Mouse (Mus musculus): ENCODE measurements at regions not wholly inside any gene's neighbourhood (a gene's known extent, or its start where the extent isn't known, plus 50 kb on each side); places are given as distances from the start of the nearest gene placed in this dataset.

DNA sequence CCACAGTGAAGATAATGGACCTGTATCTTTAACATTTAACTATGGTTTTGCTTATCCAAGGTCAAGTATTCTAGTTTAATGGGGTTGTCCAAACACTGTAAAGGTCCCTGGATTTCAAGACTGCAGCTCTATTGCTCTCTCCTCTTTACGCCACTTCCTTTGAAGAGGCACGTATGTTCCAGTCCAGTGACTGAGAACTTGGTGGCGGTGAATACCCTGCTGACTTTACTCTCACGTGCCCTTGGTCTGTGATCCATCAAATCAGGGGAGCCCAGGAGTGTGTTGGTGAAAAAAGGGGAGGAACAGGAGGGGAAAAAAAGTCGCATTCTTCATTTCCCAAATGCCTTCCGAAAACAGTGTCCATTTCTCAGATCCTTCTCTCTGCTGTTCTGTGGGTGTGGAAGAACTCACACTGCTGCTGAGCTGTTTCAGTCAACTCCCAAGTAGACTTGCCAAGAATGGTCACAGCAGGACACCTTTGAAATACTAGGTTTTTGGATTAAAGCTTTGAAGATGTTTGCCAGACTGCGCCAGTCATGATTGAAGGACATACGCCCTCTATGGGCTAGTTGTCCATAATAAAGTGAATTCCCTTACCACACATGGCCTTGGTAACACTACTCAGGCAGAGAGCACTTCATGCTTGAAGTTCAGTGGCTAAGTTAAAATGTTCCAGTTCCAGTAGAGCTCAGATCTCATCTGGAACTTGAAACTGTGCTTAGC is 136.1 kb upstream of the Cdkn2b start:
- Histone ChIP-seq H3K9ac (ENCODE audit: low read depth, low read length, severe bottlenecking) (no peak overlapping the region), H3K36me3 (ENCODE audit: control insufficient read depth, insufficient read depth, low read length) (no peaks in the 10 kb centered on the region), H3K4me3 (replicated peaks; ENCODE audit: low read length) (no peak overlapping the region), H3K9me3 (ENCODE audit: control insufficient read depth, low read length) (no peaks in the 10 kb centered on the region), H3K27me3 (ENCODE audit: control insufficient read depth, insufficient read depth, low read length) (no peaks in the 10 kb centered on the region), H3K4me2 (replicated peaks; ENCODE audit: low read depth, low read length, severe bottlenecking) (no peak overlapping the region), H3K4me1 (ENCODE audit: control insufficient read depth, insufficient read depth, low read length) (peaks cover 11% of the 10 kb centered on the region), H3K27ac (replicated peaks; ENCODE audit: low read depth, low read length) (no peak overlapping the region)
- WGBS, result 44% methylated on average over 8 of the region's 8 CpGs
- ATAC-seq (ENCODE audit: low FRiP score, low read depth) (no peak), DNase-seq (ENCODE audit: low spot score) (peak; percentile 16)
- no peak for TF ChIP-seq POLR2A (IDR thresholded peaks at IDR 0.05; ENCODE audit: borderline replicate concordance, extremely low read depth, insufficient read depth, insufficient read length)

DNA sequence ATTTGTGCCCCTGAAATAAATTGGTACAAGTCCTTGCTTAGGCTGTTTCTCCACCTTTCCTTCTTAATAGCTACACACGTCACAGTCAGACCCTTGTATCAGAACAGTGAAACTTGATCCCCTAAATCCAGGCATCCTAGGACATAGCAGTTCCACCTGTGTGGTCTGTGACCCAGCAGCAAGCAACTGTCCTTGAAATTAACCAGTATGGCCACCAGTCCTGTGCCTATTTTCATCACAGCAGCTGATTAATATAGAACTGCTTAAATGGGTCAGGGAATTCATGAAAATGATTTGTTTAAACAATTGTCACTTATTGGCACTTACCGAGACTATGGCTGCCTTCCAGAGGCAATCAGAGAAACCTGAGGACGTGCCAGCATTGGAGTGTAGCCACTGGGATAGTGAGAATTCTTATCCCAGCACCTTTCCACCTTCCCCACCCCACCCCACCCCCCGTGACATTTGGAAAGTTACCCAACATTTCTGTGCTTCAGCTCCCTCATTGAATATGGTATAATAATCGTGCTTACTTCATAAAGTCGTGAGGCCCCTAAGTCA is 135.4 kb upstream of the Cdkn2b start:
- Histone ChIP-seq H3K4me3 (replicated peaks; ENCODE audit: low read length) (no peak overlapping the region), H3K27ac (replicated peaks; ENCODE audit: low read depth, low read length) (no peak overlapping the region), H3K9ac (ENCODE audit: low read depth, low read length, severe bottlenecking) (no peak overlapping the region), H3K36me3 (ENCODE audit: control insufficient read depth, insufficient read depth, low read length) (no peaks in the 10 kb centered on the region), H3K9me3 (ENCODE audit: control insufficient read depth, low read length) (no peaks in the 10 kb centered on the region), H3K4me1 (ENCODE audit: control insufficient read depth, insufficient read depth, low read length) (peaks cover 11% of the 10 kb centered on the region), H3K27me3 (ENCODE audit: control insufficient read depth, insufficient read depth, low read length) (no peaks in the 10 kb centered on the region), H3K4me2 (replicated peaks; ENCODE audit: low read depth, low read length, severe bottlenecking) (no peak overlapping the region)
- WGBS, result 51% methylated on average over 6 of the region's 6 CpGs
- DNase-seq (ENCODE audit: low spot score) (no peak), ATAC-seq (ENCODE audit: low FRiP score, low read depth) (no peak)
- TF ChIP-seq POLR2A (IDR thresholded peaks at IDR 0.05; ENCODE audit: borderline replicate concordance, extremely low read depth, insufficient read depth, insufficient read length), result no peak

DNA sequence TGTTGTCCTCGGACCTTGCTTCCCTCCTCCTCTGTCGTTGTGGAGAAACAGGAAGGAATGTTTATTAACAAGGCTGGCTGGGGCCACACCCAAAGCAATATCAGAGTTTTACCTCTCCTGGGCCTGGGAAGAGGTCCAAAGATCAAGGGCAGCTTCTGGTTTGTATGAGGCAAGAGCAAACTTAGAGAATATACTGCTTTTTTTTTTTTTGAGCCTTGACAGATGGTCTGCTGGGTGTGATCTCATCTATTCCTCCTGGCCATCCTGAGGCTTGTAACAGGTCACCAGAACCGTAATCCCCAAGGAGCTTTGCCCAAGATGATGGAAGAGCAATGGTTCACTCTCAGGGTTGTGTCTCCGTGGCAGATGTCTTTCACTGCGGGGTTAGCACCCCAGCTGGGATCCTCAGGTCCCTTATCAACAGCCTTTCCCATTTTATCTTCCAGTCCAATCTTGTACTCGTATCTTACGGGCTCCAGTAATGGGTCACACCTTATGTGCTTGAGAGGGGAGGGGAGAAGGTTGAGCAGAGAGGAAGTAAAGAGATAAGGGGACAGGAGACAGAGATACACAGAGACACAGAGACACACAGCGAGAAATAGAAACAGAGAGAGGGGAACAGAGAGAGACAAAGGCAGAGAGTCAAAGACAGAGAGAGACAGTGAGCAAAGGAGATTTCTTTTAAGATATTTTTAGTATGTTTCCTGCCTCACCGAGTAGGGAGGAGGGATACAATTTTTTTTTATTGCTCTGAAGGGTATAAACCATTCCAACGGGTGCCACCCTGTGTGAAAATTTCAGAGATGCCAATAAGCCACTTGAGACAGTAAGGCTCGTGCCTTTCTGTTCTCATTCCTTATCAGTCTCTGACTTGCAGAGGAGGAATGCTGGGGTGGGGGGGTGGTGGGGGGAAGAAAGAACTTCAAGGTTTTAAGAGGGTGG is 134.6 kb upstream of the Cdkn2b start:
- no peaks in the 10 kb centered on the region for H3K9me3 ChIP-seq (ENCODE audit: control insufficient read depth, low read length)
- H3K4me3 ChIP-seq (replicated peaks; ENCODE audit: low read length), result no peak overlapping the region
- peaks cover 11% of the 10 kb centered on the region for H3K4me1 ChIP-seq (ENCODE audit: control insufficient read depth, insufficient read depth, low read length)
- DNase-seq (ENCODE audit: low spot score), result no peak
- H3K9ac ChIP-seq (ENCODE audit: low read depth, low read length, severe bottlenecking), result no peak overlapping the region
- H3K27ac ChIP-seq (replicated peaks; ENCODE audit: low read depth, low read length), result no peak overlapping the region
- WGBS, result 36% methylated on average over 11 of the region's 11 CpGs
- no peaks in the 10 kb centered on the region for H3K27me3 ChIP-seq (ENCODE audit: control insufficient read depth, insufficient read depth, low read length)
- no peak for TF ChIP-seq POLR2A (IDR thresholded peaks at IDR 0.05; ENCODE audit: borderline replicate concordance, extremely low read depth, insufficient read depth, insufficient read length)
- ATAC-seq (ENCODE audit: low FRiP score, low read depth), result no peak
- no peaks in the 10 kb centered on the region for H3K36me3 ChIP-seq (ENCODE audit: control insufficient read depth, insufficient read depth, low read length)
- H3K4me2 ChIP-seq (replicated peaks; ENCODE audit: low read depth, low read length, severe bottlenecking), result no peak overlapping the region

DNA sequence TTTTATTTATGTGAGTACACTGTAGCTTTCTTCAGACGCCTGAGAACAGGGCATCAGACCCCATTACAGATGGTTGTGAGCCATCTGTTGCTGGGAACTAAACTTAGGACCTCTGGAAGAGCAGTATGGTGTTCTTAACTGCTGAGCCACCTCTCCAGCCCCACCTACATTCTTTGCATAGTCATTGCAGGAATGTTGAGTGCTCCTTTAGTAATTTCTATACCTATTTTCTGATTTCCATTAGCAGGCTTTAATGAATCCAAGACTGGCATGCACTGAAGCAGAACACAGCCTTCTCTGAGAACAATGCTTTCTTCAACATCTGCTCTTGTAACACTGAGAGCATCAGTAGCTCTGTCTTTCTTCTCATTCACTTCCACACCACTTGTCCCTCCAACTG is 131.7 kb upstream of the Cdkn2b start:
- peaks cover 11% of the 10 kb centered on the region for H3K4me1 ChIP-seq (ENCODE audit: control insufficient read depth, insufficient read depth, low read length)
- no peak overlapping the region for H3K9ac ChIP-seq (ENCODE audit: low read depth, low read length, severe bottlenecking)
- ATAC-seq (ENCODE audit: low FRiP score, low read depth), result no peak
- WGBS, result 74% methylated on average over 1 of the region's 1 CpGs
- DNase-seq (ENCODE audit: low spot score), result no peak
- no peak overlapping the region for H3K4me3 ChIP-seq (replicated peaks; ENCODE audit: low read length)
- H3K36me3 ChIP-seq (ENCODE audit: control insufficient read depth, insufficient read depth, low read length), result no peaks in the 10 kb centered on the region
- H3K27ac ChIP-seq (replicated peaks; ENCODE audit: low read depth, low read length), result no peak overlapping the region
- no peaks in the 10 kb centered on the region for H3K27me3 ChIP-seq (ENCODE audit: control insufficient read depth, insufficient read depth, low read length)
- TF ChIP-seq POLR2A (IDR thresholded peaks at IDR 0.05; ENCODE audit: borderline replicate concordance, extremely low read depth, insufficient read depth, insufficient read length), result no peak
- H3K9me3 ChIP-seq (ENCODE audit: control insufficient read depth, low read length), result no peaks in the 10 kb centered on the region
- no peak overlapping the region for H3K4me2 ChIP-seq (replicated peaks; ENCODE audit: low read depth, low read length, severe bottlenecking)

DNA sequence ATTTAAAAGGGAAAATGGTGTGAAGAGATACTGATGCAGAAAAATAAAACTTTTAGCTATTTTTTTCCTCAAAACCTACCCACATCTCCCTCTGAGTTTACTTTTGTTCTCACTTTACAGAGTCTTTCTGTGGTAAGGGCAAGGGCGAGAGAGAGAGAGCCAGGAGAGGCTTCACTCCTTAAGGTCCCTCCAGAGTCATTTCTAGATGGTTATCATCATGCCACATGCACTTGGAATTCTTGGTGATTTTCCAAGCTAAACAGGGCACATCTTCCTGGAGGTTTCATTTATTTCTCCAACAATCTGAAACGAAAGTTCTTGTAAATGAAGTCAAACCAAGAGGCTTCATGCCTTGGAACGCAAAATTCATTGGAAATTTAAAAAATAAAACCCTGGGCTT is 130.0 kb upstream of the Cdkn2b start:
- ATAC-seq (ENCODE audit: low FRiP score, low read depth) (no peak), DNase-seq (ENCODE audit: low spot score) (no peak)
- H3K4me3 ChIP-seq (replicated peaks; ENCODE audit: low read length), result no peak overlapping the region
- no peaks in the 10 kb centered on the region for H3K27me3 ChIP-seq (ENCODE audit: control insufficient read depth, insufficient read depth, low read length)
- no peaks in the 10 kb centered on the region for H3K36me3 ChIP-seq (ENCODE audit: control insufficient read depth, insufficient read depth, low read length)
- H3K9me3 ChIP-seq (ENCODE audit: control insufficient read depth, low read length), result no peaks in the 10 kb centered on the region
- no peak overlapping the region for H3K27ac ChIP-seq (replicated peaks; ENCODE audit: low read depth, low read length)
- peaks cover 4% of the 10 kb centered on the region for H3K4me1 ChIP-seq (ENCODE audit: control insufficient read depth, insufficient read depth, low read length)
- no peak for TF ChIP-seq POLR2A (IDR thresholded peaks at IDR 0.05; ENCODE audit: borderline replicate concordance, extremely low read depth, insufficient read depth, insufficient read length)
- no peak overlapping the region for H3K9ac ChIP-seq (ENCODE audit: low read depth, low read length, severe bottlenecking)
- 69% methylated on average over 3 of the region's 3 CpGs for WGBS
- H3K4me2 ChIP-seq (replicated peaks; ENCODE audit: low read depth, low read length, severe bottlenecking), result no peak overlapping the region
